Mouse (Mus musculus) thymus, adult 2 months (tissue): ENCODE measurements around the gene Snap47.

Experiments
- CTCF ChIP-seq: fragments of 200-500 bp; IDR thresholded peaks from 2 replicates; pipeline ENCODE4 v1.5.1; 2012; ENCODE audit warnings: mild to moderate bottlenecking, control low read depth, low read length, moderate library complexity, borderline replicate concordance; ENCODE audit not compliant: control insufficient read depth, poor library complexity, insufficient read depth; ENCODE audit errors: extremely low read depth
- POLR2A ChIP-seq: fragments of 200-500 bp; IDR thresholded peaks from 2 replicates; pipeline ENCODE4 v1.6.1; 2012; ENCODE audit warnings: mild to moderate bottlenecking, low read length, control low read depth, moderate library complexity; ENCODE audit not compliant: control insufficient read depth, poor library complexity, insufficient read depth; ENCODE audit errors: extremely low read depth

- TF ChIP-seq CTCF (no peak), POLR2A (no peak)
These were observed 27.9 kb downstream of the Snap47 start for GRCm38 (mm10) chr11:59423010-59423588.
